Mouse (Mus musculus) T-cell, adult 2 months (primary cell): Measurements from ENCODE around the gene Med13l.
A peak's percentile ranks its signal among the peaks of the same experiment; 100 is the strongest.

Experiments used
- DNase-seq: peaks from one replicate; pipeline ENCODE4 v3.0.0; 2022; ENCODE audit warnings: low spot score

Med13l gene

DNA sequence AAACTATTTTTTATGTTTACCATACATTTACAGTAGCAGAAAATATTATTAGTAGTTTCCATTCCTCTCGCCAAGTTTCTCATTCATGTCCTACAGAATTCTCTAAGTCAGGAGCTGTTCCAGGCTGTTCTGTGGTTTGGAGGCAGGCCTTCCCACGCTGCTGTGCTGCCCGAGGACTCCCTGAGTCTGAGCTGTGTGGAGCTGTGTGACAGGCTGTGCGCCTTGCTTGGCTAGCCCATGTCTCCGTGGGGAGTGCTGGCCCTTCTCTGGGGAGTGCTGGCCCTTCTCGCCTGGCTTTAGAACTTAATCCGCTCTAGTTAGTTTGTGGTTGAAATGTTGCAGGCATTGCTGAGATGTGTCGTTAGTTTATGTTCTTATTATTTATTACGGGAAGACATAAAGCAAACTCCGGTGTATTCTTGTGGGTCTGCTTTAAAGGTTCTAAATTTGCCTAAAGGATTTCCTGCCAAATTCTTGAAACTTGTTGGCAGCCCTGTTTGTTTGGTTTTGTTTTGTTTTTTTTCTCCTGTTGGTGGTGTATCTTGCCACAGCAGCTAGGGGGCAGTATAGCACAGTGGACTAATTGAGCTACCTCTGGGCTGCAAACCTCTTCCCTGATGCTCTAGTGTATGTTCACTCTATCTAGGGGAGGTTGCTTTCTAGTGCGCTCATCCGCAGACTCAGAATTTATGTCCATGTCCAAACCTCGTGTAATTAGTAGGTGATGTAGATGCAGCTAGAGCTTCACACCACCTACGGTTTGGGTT lies 34.2 kb downstream of the Med13l start:
- DNase-seq = peak; percentile 68

DNA sequence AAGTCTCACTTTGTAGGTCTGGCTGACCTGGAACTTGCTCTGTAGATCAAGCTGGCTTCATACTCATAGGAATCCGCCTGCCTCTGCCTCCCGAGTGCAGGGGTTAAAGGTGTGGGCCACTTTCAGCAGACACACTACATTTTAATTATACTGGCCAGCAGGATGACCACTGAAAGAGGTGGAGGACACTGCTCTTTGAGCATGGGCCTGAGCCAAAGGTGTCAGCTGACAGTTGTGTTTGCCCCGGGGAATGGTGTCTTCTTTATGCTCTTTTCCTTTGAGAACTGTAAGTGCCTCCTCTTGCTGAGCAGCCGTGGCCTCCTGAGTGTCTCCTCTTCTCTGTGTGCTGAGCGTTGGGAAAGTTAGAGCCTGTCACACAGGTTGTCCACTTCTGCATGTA lies 35.4 kb downstream of the Med13l start:
- DNase-seq = no peak

GRCm38 (mm10) chr5:118596452-118597092 lies 36.1 kb downstream of the Med13l start:
- no peak for DNase-seq

- DNase-seq = no peak
These were observed 38.1 kb downstream of the Med13l start for GRCm38 (mm10) chr5:118598601-118599000.

- peak; percentile 66 for DNase-seq
These were observed 41.0 kb downstream of the Med13l start for GRCm38 (mm10) chr5:118601452-118601851.

DNA sequence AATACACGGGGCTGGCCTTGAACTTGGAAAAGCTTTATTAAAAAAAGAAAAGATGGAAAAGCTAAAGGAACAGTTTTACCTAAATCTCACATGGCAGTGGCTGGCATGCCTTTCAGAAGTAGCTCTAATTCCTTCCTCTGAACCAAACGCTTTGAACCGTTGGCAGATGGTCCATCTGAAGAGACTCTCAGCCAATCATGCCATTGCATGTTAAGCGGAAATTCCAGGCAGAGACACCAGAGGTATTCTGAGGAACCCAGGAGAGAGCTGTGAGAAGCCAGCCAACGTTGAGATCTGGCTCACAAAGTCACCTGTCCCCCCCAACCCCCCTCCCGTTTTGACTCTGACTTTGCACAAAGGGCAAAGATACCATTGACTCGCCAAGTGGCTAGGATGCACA lies 42.2 kb downstream of the Med13l start:
- DNase-seq = no peak

DNA sequence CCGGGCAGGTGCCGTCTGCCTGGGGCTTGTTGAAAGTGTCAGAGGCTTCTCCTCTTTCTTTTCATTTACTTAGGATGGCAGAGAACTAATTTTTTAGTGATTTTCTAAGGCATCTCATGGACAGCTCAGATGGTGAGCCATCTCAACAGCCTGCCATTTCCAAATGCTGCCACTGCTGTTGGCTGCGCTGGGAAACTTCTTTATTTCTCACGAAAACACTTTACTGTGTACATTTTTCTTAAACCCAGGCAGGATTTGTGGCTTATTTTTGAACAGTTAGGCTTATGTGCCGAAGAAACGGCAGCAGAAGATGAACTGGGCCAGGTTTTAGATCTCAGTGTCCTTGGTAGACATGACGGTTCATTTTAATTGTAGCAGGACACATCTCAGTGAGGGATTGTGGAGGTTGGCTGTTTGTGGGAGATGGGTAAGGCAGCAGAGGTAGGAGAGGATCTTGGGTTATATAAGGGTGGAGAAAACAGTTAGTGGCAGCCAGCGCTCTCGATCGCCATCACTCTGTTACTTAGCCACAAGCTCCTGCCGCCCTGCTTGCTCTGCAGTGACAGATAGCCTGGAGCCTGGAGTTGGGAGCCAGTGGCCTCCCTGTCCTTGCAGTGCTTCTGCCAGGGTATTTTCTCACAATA lies 45.1 kb downstream of the Med13l start:
- DNase-seq = no peak

DNA sequence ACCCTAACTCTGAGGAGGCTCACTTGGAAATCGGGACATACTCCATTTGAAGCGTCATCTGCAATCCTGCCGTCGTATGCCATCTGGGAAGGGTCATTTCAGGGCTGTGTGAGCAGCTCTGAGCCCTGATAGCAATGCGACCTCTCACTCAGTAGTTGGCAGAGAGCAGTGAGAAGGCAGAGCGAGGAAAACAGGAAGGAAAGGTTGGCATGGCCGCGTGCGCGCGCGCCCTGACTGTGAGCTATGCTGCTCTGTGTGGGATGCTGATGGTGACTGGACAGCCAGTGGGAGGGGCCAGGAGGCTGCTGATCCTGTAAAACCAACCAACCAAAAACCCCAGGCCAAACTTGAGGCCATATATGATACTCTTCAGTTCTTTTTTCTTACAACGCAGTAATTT lies 46.2 kb downstream of the Med13l start:
- DNase-seq = no peak

DNA sequence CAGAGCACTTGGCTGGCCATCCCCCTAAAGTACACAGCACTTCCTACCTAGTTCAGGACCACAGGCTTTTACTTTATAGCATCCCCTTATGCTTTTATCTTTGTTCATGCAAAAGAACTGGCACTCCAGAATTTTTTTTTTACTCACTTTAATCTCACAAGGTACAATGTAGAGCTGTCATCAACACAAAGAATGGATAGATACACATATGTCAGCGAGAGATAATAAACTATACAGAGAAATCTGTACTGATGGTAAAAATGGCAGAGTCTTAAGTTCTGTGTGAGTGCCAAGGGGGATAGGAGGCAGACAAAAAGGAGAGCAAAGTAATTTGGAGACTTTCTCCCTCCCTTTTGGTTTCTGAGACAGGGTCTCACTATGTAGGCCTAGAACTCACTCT lies 47.4 kb downstream of the Med13l start:
- DNase-seq = no peak

DNA sequence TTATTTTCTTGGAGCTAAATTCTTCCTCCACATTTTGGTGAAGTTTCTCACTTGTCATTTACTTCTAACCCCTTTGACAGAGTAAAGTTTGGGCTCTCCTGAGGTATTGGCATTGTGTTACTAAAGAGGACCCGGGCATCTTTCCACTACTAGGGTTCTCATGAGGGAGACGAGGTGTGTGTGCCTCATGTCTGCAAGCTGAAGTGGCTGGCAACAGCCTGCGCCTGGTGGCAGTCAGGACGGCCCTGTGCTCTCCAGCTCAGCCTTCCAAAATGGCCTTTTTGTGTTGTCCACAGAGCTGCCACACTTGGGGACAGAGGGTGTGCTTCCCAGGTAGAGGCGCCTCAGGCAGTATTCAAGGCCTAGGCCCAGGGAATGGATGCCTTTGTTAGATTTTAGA lies 50.0 kb downstream of the Med13l start:
- no peak for DNase-seq

- DNase-seq = no peak
These were observed 52.6 kb downstream of the Med13l start for GRCm38 (mm10) chr5:118612956-118613631.

- peak; percentile 7 for DNase-seq
These were observed 53.2 kb downstream of the Med13l start for GRCm38 (mm10) chr5:118613704-118614103.

DNA sequence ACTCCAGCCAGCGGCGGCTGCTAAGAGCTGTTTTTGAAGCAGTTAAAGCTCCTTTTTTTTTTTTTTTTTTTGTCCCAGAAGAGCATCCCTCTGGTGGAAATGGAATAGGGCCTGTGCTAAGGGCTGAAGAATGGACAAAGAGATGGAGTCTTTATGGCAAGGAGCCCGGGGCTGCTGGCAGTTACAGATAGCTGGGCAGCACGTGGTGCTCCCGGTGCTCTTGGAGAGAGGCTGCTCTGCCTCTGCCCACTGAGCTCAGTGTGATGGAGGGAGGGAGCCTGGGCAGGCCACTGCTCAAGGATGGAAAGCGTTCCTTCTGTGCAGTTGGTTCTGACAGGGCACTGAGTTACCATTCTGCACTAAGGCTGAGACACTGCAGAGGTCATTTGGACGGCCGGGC lies 53.6 kb downstream of the Med13l start:
- DNase-seq = no peak

- DNase-seq = peak; percentile 40
These were observed 54.1 kb downstream of the Med13l start for GRCm38 (mm10) chr5:118614571-118614981.

DNA sequence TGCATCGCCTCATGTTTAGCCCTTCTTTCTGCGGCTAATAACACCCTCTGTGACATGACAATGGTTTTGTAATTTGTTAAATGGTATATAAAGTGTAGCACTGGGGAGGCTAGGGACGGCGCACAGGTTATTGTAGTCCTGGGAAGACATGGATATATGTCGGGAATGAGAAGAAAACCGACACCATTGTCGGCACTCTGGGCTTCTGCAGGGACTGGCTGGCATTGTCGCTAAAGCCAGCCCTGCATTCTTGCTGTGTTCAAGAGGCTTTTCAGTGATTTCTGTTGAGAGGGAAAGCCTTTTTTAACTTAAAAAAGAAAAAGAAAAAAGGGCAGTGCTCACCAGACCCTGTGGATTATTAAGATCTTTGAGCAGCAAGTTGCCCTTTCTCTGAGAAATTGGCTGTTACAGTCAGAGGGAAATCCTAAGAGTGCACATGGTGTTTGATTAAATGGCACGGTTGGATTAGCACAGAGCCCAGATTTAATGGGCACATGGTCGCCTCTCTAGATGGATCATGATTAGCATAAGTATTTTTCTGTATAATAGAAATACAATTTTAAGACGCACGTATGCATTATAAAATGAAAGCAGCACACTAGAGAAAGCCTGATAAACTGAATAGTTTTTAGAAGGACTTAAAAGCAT lies 58.6 kb downstream of the Med13l start:
- DNase-seq = no peak

DNA sequence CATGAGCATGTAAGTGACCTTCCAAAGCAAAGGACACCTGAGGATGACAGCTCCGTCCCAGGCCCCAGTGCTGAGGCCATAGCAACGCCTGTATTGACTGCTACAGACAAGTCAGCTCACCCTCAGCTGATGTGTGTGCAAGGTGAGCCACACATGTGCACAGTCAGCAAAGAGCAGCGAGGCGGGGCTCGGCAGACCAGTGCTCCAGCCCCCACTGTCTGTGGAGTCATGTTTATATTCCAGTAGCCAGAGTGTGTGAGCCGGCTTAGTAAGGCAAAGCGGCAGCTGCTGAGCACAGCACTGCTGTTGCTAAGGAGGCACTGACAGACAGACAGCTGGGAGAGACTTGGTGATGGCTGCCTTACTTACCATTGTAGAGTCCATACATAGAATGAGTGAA lies 59.3 kb downstream of the Med13l start:
- DNase-seq = no peak

DNA sequence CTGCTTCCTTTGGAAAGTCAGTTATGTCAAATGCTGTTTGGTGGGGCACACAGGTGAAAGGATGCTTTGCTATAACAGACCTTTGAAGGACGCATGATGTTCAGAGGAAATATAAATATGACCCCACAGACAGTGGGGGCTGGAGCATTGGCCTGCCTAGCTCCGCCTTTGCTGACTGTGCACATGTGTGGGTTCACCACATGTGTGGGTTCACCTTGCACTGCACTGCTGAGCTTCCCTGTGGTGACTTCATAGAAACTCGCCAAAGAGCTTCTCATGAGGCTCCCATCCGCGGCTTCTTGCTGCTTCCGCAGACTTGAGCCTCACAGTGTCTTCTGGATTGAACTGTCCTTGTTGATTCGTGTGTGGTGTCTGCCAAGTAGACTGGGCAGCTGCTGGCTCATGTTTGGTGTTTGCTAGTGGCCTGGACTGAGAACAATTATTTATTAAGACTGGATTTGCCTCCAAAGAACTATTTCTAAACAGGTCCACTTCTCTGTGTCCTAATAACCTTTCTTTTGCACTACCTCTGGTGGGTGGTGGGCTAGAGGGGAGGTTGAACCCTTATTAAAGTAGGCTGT lies 59.9 kb downstream of the Med13l start:
- peak; percentile 42 for DNase-seq

GRCm38 (mm10) chr5:118621877-118622276 lies 61.4 kb downstream of the Med13l start:
- no peak for DNase-seq

- DNase-seq = no peak
These were observed 61.9 kb downstream of the Med13l start for GRCm38 (mm10) chr5:118622346-118622745.

DNA sequence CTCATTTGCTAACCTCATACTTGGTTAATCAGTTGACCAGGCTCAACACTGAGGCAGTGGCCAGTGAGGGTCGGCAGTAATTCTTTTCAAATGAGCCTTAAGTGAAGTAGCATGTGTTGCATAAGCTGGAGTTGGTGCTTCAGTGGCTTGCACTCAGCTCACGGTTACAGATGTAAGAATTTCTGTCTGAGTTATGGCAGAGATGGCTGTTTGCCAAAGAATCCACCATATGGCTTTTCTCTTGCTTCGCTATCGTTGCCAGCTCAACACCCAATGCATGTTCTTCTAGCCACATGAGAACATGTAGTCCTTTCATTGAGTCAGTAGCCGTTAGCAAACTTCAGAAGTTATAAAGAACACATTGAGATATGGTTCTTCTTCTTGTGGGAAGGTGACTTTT lies 63.3 kb downstream of the Med13l start:
- DNase-seq = no peak

GRCm38 (mm10) chr5:118627630-118628029 lies 67.2 kb downstream of the Med13l start:
- DNase-seq = no peak

- no peak for DNase-seq
These were observed 67.7 kb downstream of the Med13l start for GRCm38 (mm10) chr5:118628211-118628610.
